Mouse (Mus musculus) retina, adult 2 months (tissue): ENCODE measurements around the gene Otud3.

ENCODE experiments used
- DNase-seq: peaks from one replicate; pipeline ENCODE4 v3.0.0-alpha.2; 2012; ENCODE audit warnings: low read depth, low spot score

The Otud3 gene

GRCm38 (mm10) chr4:138852961-138853360 is 60.8 kb downstream of the Otud3 start:
- DNase-seq, result no peak

- peak; percentile 56 for DNase-seq
Measured at GRCm38 (mm10) chr4:138851463-138851862, 62.3 kb downstream of the Otud3 start.
